Mouse (Mus musculus) lung, embryonic 14.5 days (tissue): ENCODE results near the gene Kcne2. TPM values are rescaled to one million over a fixed set of nuclear protein-coding genes. Genes with fewer than 3 reads are reported as not detected.
A peak's percentile ranks its signal among the peaks of the same experiment; 100 is the strongest.

Experiments
- ATAC-seq: fragments of 200-750 bp; cut with Nextera tagmentation; 2 replicates; pipeline ENCODE4 v1.8.0; 2017; ENCODE audit warnings: mild to moderate bottlenecking, moderate TSS enrichment, moderate library complexity; ENCODE audit not compliant: insufficient read depth
- DNase-seq: peaks from one replicate; pipeline ENCODE4 v3.0.0-alpha.2; 2015
- H3K27ac ChIP-seq: fragments of 300-500 bp; sonication (generic); 2 replicates; pipeline ENCODE4 v1.5.1; 2014; ENCODE audit warnings: low read depth, mild to moderate bottlenecking, moderate library complexity
- H3K27me3 ChIP-seq: fragments of 300-500 bp; sonication (generic); 2 replicates; pipeline ENCODE4 v1.6.1; 2014; ENCODE audit warnings: low read length, control low read depth; ENCODE audit not compliant: insufficient read depth
- H3K36me3 ChIP-seq: fragments of 300-500 bp; sonication (generic); 2 replicates; pipeline ENCODE4 v1.6.1; 2014; ENCODE audit warnings: control low read depth; ENCODE audit not compliant: insufficient read depth
- H3K4me1 ChIP-seq: fragments of 300-500 bp; sonication (generic); 2 replicates; pipeline ENCODE4 v1.6.1; 2014; ENCODE audit warnings: antibody characterized with exemption, control low read depth; ENCODE audit not compliant: insufficient read depth
- H3K4me2 ChIP-seq: fragments of 300-500 bp; sonication (generic); 2 replicates; pipeline ENCODE4 v1.6.1; 2014; ENCODE audit warnings: mild to moderate bottlenecking
- H3K4me3 ChIP-seq: fragments of 300-500 bp; sonication (generic); 2 replicates; pipeline ENCODE4 v1.5.1; 2014; ENCODE audit warnings: low read depth, low read length
- H3K9ac ChIP-seq: fragments of 300-500 bp; sonication (generic); 2 replicates; pipeline ENCODE4 v1.6.1; 2014
- H3K9me3 ChIP-seq: fragments of 300-500 bp; sonication (generic); 2 replicates; pipeline ENCODE4 v1.6.1; 2016; ENCODE audit warnings: low read depth, low read length, control low read depth
- CTCF ChIP-seq: IDR thresholded peaks from 2 replicates; pipeline ENCODE4 v1.5.1; 2016; ENCODE audit warnings: antibody characterized with exemption, low read depth
- WGBS: fragments of 180-500 bp; shearing (Covaris S2); extraction: QIAGEN DNeasy Blood & Tissue Kit; methylation state at CpG from one replicate; pipeline ENCODE4 v1.1.7; 2014; 5-methylcytosine and 5-hydroxymethylcytosine counted together
- polyA plus RNA-seq: library from polyadenylated mRNA; unstranded; fragments of >200 nt; fragmentation: Nextera tagmentation; extraction: Ambion mirVana; gene quantifications from 2 replicates; pipeline ENCODE4 v1.2.1, GENCODE M21; 2014

The Kcne2 gene
- polyA plus RNA-seq, 1 experiment from 2014 or later, result 0.21 TPM

DNA sequence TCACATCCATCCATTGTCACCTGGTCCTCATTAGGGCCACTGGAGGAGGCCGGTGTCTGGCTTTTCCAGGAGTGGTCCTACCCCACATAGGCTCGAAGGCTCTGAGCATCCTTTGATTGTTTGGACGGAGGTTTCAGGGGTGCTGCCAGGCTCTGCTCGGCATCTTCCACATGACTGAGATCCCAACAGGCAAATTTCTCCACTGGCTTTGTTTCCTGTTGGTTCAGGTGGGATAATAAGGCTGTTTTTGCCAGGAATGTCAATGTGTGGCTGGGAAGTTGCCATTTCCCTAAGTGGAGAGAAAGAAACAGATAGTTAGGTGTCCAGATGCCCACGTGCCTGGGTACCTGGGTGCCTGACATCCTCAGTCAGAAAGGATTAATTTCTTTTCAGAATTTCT is 17.7 kb upstream of the Kcne2 start:
- TF ChIP-seq CTCF, result no peak
- WGBS, result 78% methylated on average over 5 of the region's 5 CpGs
- Histone ChIP-seq H3K4me1 (no peaks in the 10 kb centered on the region), H3K4me2 (no peak overlapping the region), H3K36me3 (no peaks in the 10 kb centered on the region), H3K27me3 (no peaks in the 10 kb centered on the region), H3K4me3 (no peak overlapping the region), H3K27ac (no peak overlapping the region), H3K9ac (no peak overlapping the region), H3K9me3 (no peaks in the 10 kb centered on the region)
- no peak for DNase-seq
- no peak for ATAC-seq

DNA sequence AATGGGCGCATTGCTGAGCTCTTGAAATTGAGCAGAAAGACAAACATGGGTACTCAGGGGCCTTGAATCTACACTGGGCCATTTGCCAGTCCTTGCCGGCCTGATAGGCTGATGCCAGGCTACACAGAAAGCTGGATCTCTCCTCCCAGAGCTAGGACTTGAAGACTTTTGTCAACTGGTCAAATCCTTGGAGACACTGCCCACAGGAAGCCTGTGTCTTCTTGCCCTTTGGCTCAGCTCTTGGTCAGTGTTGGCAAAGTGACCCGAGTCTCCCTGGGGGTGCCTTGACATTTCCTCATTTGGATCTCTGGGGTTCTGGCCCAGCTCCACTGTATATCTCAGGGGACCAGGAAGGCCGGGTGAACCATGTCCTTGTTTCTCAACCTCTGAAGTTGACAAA is 16.7 kb upstream of the Kcne2 start:
- TF ChIP-seq CTCF, result no peak
- DNase-seq, result no peak
- H3K27ac ChIP-seq, result no peak overlapping the region
- no peak overlapping the region for H3K4me3 ChIP-seq
- no peaks in the 10 kb centered on the region for H3K36me3 ChIP-seq
- no peaks in the 10 kb centered on the region for H3K27me3 ChIP-seq
- H3K9me3 ChIP-seq, result no peaks in the 10 kb centered on the region
- no peaks in the 10 kb centered on the region for H3K4me1 ChIP-seq
- 65% methylated on average over 4 of the region's 4 CpGs for WGBS
- H3K4me2 ChIP-seq, result no peak overlapping the region
- no peak for ATAC-seq
- H3K9ac ChIP-seq, result no peak overlapping the region

GRCm38 (mm10) chr16:92282671-92283070 is 9.5 kb upstream of the Kcne2 start:
- Histone ChIP-seq H3K4me2 (no peak overlapping the region), H3K4me1 (no peaks in the 10 kb centered on the region), H3K36me3 (no peaks in the 10 kb centered on the region), H3K27ac (no peak overlapping the region), H3K9ac (no peak overlapping the region), H3K4me3 (no peak overlapping the region), H3K9me3 (no peaks in the 10 kb centered on the region), H3K27me3 (no peaks in the 10 kb centered on the region)
- WGBS, result 82% methylated on average over 5 of the region's 5 CpGs
- ATAC-seq, result no peak
- DNase-seq, result no peak
- no peak for TF ChIP-seq CTCF

DNA sequence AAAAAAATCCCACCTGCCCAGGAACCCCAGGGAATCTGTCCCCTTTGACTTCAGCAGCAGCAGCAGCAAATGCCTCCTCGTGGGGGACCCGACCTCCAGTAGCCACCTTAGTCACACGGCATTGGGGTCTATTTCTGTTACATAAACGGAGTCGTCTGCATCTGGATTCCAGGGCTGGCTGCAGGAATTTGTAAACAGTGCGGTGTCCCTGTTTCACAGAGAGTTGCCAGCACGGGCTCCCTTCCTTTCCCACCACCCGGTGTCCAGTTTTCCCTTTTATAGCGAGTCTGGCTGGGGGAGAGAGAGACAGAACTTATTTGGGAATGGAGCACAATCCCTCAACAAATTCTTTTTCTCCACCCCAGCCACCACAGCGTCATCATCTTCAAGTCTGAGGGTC is 7.1 kb upstream of the Kcne2 start:
- Histone ChIP-seq H3K36me3 (no peaks in the 10 kb centered on the region), H3K4me1 (no peaks in the 10 kb centered on the region), H3K27ac (0 out of 2 replicates have a peak overlapping the region, but pooled peaks have one; percentile 59), H3K9ac (no peak overlapping the region), H3K9me3 (no peaks in the 10 kb centered on the region), H3K27me3 (no peaks in the 10 kb centered on the region), H3K4me2 (no peak overlapping the region), H3K4me3 (no peak overlapping the region)
- DNase-seq, result peak; percentile 52
- TF ChIP-seq CTCF, result no peak
- 24% methylated on average over 10 of the region's 10 CpGs for WGBS
- ATAC-seq, result peak; percentile 55; the same call in 1 of the 2 replicates

DNA sequence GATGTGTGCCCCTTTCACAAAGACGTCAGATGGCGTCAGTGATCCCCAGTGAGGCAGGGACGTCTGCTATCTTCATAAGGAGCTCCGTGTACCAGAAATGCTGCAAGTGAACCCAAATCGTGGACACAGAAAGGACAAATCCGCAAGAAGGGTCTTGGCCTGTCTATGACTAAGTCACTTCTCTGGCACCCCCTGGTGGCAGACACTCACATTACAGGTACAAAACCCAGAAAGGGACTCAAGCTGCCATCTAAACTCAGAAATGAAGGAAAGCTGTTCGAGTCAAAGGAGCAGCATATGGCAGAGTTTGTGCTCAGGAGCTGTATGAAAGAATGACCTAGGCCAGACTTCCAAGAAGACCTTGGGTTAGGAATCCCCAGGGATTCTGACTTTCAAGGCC is 5.6 kb upstream of the Kcne2 start:
- peak; percentile 96 for DNase-seq

GRCm38 (mm10) chr16:92288778-92289177 is 3.4 kb upstream of the Kcne2 start:
- Histone ChIP-seq H3K36me3 (no peaks in the 10 kb centered on the region), H3K4me3 (no peak overlapping the region), H3K9ac (no peak overlapping the region), H3K4me1 (no peaks in the 10 kb centered on the region), H3K9me3 (no peaks in the 10 kb centered on the region), H3K27me3 (no peaks in the 10 kb centered on the region), H3K27ac (no peak overlapping the region), H3K4me2 (no peak overlapping the region)
- peak; percentile 70 for DNase-seq
- WGBS, result 60% methylated on average over 9 of the region's 9 CpGs
- peak; percentile 61 for TF ChIP-seq CTCF
- no peak; the same call in 1 of the 2 replicates for ATAC-seq

More for the DNA sequence above, 5.6 kb upstream of the Kcne2 start:
- no peaks in the 10 kb centered on the region for H3K27me3 ChIP-seq
- no peaks in the 10 kb centered on the region for H3K9me3 ChIP-seq
- H3K36me3 ChIP-seq, result no peaks in the 10 kb centered on the region
- no peak overlapping the region for H3K4me2 ChIP-seq
- WGBS, result 10% methylated on average over 7 of the region's 7 CpGs
- no peak overlapping the region for H3K27ac ChIP-seq
- ATAC-seq, result no peak
- no peak overlapping the region for H3K4me3 ChIP-seq
- peak; percentile 93 for TF ChIP-seq CTCF
- H3K9ac ChIP-seq, result no peak overlapping the region
- H3K4me1 ChIP-seq, result no peaks in the 10 kb centered on the region

DNA sequence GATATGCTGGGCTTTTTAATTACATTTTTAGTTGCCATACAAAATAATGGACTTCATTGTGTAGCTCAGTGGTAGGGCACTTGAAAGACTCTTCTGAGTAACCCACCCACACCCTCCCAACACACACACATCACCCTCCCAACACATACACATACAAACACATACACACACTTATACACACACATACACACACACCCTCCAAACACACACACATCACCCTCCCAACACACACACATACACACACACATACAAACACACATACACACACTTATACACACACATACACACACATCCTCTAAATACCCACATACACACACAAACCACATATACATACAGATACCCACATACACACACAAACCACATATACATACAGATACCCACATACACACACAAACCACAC is 2.1 kb upstream of the Kcne2 start:
- DNase-seq (no peak), ATAC-seq (no peak)
- no peaks in the 10 kb centered on the region for H3K9me3 ChIP-seq
- TF ChIP-seq CTCF, result no peak
- H3K9ac ChIP-seq, result no peak overlapping the region
- H3K4me2 ChIP-seq, result no peak overlapping the region
- no peak overlapping the region for H3K27ac ChIP-seq
- H3K36me3 ChIP-seq, result no peaks in the 10 kb centered on the region
- no peaks in the 10 kb centered on the region for H3K27me3 ChIP-seq
- no peak overlapping the region for H3K4me3 ChIP-seq
- H3K4me1 ChIP-seq, result no peaks in the 10 kb centered on the region
